Mouse (Mus musculus) myocyte (in vitro differentiated cells): Measurements from ENCODE around the gene Snx14. TPM values are rescaled to one million over a fixed set of nuclear protein-coding genes. Genes with fewer than 3 reads are reported as not detected.

Experiments
- H3K27me3 ChIP-seq: one replicate; pipeline ENCODE4 v1.6.1; 2011; ENCODE audit not compliant: control insufficient read depth, insufficient read depth, insufficient read length
- H3K36me3 ChIP-seq: one replicate; pipeline ENCODE4 v1.6.1; 2011; ENCODE audit not compliant: control insufficient read depth, insufficient read depth
- H3K4me2 ChIP-seq: one replicate; pipeline ENCODE4 v1.6.1; 2011; ENCODE audit warnings: low read depth, control low read depth
- H3K4me3 ChIP-seq: one replicate; pipeline ENCODE4 v1.5.1; 2011; ENCODE audit warnings: mild to moderate bottlenecking, control low read depth, moderate library complexity
- H3K79me2 ChIP-seq: one replicate; pipeline ENCODE4 v1.6.1; 2011; ENCODE audit not compliant: control insufficient read depth, insufficient read depth
- H3ac ChIP-seq: one replicate; pipeline ENCODE4 v1.6.1; 2011; ENCODE audit not compliant: control insufficient read depth, insufficient read length
- CEBPB ChIP-seq: IDR thresholded peaks from 2 replicates; pipeline ENCODE4 v1.6.1; 2011; ENCODE audit warnings: mild to moderate bottlenecking, moderate library complexity; ENCODE audit not compliant: poor library complexity, insufficient read depth, severe bottlenecking
- E2F4 ChIP-seq: IDR thresholded peaks from one replicate; pipeline ENCODE4 v1.6.1; 2011; ENCODE audit warnings: mild to moderate bottlenecking, control low read depth, moderate library complexity; ENCODE audit not compliant: insufficient read depth
- MAX ChIP-seq: IDR thresholded peaks from one replicate; pipeline ENCODE4 v1.6.1; 2011; ENCODE audit warnings: low read depth, mild to moderate bottlenecking, control low read depth
- MYOD1 ChIP-seq, 3 experiments: IDR thresholded peaks; one replicate each; pipeline ENCODE4 v1.6.1; 2011; ENCODE audit warnings: control low read depth in 2 of 3, low read depth in 2 of 3, mild to moderate bottlenecking in 2 of 3, moderate library complexity in 1 of 3; ENCODE audit not compliant: insufficient read length in 2 of 3, control insufficient read depth in 1 of 3
- MYOG ChIP-seq, 3 experiments: IDR thresholded peaks; one replicate each; pipeline ENCODE4 v1.6.1; 2011; ENCODE audit warnings: control low read depth in 2 of 3, low read depth in 2 of 3, mild to moderate bottlenecking in 2 of 3; ENCODE audit not compliant: insufficient read length in 2 of 3, control insufficient read depth in 1 of 3, insufficient read depth in 1 of 3
- POLR2A ChIP-seq: IDR thresholded peaks from one replicate; pipeline ENCODE4 v1.6.1; 2011; ENCODE audit warnings: low read depth, mild to moderate bottlenecking, control low read depth, moderate library complexity; ENCODE audit not compliant: insufficient read length
- POLR2AphosphoS2 ChIP-seq: IDR thresholded peaks from one replicate; pipeline ENCODE4 v1.6.1; 2011; ENCODE audit warnings: low read depth, control low read depth; ENCODE audit not compliant: insufficient read length
- REST ChIP-seq: IDR thresholded peaks from one replicate; pipeline ENCODE4 v1.6.1; 2011; ENCODE audit warnings: mild to moderate bottlenecking, control low read depth, moderate library complexity; ENCODE audit not compliant: insufficient read depth, insufficient read length
- SRF ChIP-seq: IDR thresholded peaks from one replicate; pipeline ENCODE4 v1.6.1; 2011; ENCODE audit warnings: low read depth; ENCODE audit not compliant: control insufficient read depth, insufficient read length
- TCF12 ChIP-seq: IDR thresholded peaks from one replicate; pipeline ENCODE4 v1.6.1; 2011; ENCODE audit warnings: mild to moderate bottlenecking, control low read depth; ENCODE audit not compliant: poor library complexity, insufficient read depth, severe bottlenecking
- TCF3 ChIP-seq: IDR thresholded peaks from one replicate; pipeline ENCODE4 v1.6.1; 2011; ENCODE audit warnings: low read depth, control low read depth; ENCODE audit not compliant: insufficient read length
- USF1 ChIP-seq: IDR thresholded peaks from one replicate; pipeline ENCODE4 v1.6.1; 2011; ENCODE audit warnings: low read depth, mild to moderate bottlenecking, control low read depth, moderate library complexity
- polyA plus RNA-seq: library from polyadenylated mRNA; unstranded; fragments of >200 nt; fragmentation: generic; extraction: Trizol; gene quantifications from one replicate; pipeline ENCODE4 v1.2.1, GENCODE M21; 2012; ENCODE audit warnings: missing spikeins

Gene Snx14
- polyA plus RNA-seq, 1 experiment = 9.6 TPM

- TF ChIP-seq POLR2A (no peak), USF1 (no peak), E2F4 (no peak), SRF (no peak), MAX (no peak), REST (no peak), CEBPB (no peak), TCF3 (no peak), MYOG (IDR thresholded peaks at IDR 0.05; ENCODE audit: control insufficient read depth in 1 of 3, insufficient read depth in 1 of 3, insufficient read length in 2 of 3, low read depth in 2 of 3) (no peak), TCF12 (no peak), MYOD1 (IDR thresholded peaks at IDR 0.05; ENCODE audit: control insufficient read depth in 1 of 3, insufficient read length in 2 of 3, low read depth in 2 of 3) (no peak), POLR2AphosphoS2 (no peak)
- Histone ChIP-seq H3K4me2 (no peak overlapping the region), H3K36me3 (peaks cover 2% of the 10 kb centered on the region)
These were observed 22.0 kb downstream of the Snx14 start for GRCm38 (mm10) chr9:88416752-88417151.

GRCm38 (mm10) chr9:88409978-88410377, 28.8 kb downstream of the Snx14 start:
- peaks cover 3% of the 10 kb centered on the region for H3K36me3 ChIP-seq

More at GRCm38 (mm10) chr9:88416752-88417151, 22.0 kb downstream of the Snx14 start:
- Histone ChIP-seq H3ac (no peak overlapping the region), H3K4me3 (no peak overlapping the region), H3K27me3 (no peaks in the 10 kb centered on the region), H3K79me2 (no peaks in the 10 kb centered on the region)

GRCm38 (mm10) chr9:88404515-88404914, 34.2 kb downstream of the Snx14 start:
- Histone ChIP-seq H3K4me2 (no peak overlapping the region), H3K4me3 (no peak overlapping the region), H3K27me3 (no peaks in the 10 kb centered on the region), H3ac (no peak overlapping the region), H3K79me2 (no peaks in the 10 kb centered on the region), H3K36me3 (peaks cover 17% of the 10 kb centered on the region)
- TF ChIP-seq CEBPB (no peak), TCF3 (no peak), MYOD1 (IDR thresholded peaks at IDR 0.05; ENCODE audit: control insufficient read depth in 1 of 3, insufficient read length in 2 of 3, low read depth in 2 of 3) (no peak), REST (no peak), USF1 (no peak), MAX (no peak), POLR2A (no peak), POLR2AphosphoS2 (no peak), TCF12 (no peak), SRF (no peak), E2F4 (no peak), MYOG (IDR thresholded peaks at IDR 0.05; ENCODE audit: control insufficient read depth in 1 of 3, insufficient read depth in 1 of 3, insufficient read length in 2 of 3, low read depth in 2 of 3) (no peak)

More at GRCm38 (mm10) chr9:88409978-88410377, 28.8 kb downstream of the Snx14 start:
- H3K4me2 ChIP-seq = no peak overlapping the region
- no peak overlapping the region for H3ac ChIP-seq
- H3K79me2 ChIP-seq = no peaks in the 10 kb centered on the region
- TF ChIP-seq TCF12 (no peak), TCF3 (no peak), MYOD1 (IDR thresholded peaks at IDR 0.05; ENCODE audit: control insufficient read depth in 1 of 3, insufficient read length in 2 of 3, low read depth in 2 of 3) (no peak), MAX (no peak), POLR2A (no peak), MYOG (IDR thresholded peaks at IDR 0.05; ENCODE audit: control insufficient read depth in 1 of 3, insufficient read depth in 1 of 3, insufficient read length in 2 of 3, low read depth in 2 of 3) (no peak), POLR2AphosphoS2 (no peak), CEBPB (no peak), USF1 (no peak), SRF (no peak)
- H3K27me3 ChIP-seq = no peaks in the 10 kb centered on the region
- H3K4me3 ChIP-seq = no peak overlapping the region

- Histone ChIP-seq H3ac (no peak overlapping the region), H3K79me2 (no peaks in the 10 kb centered on the region), H3K4me2 (no peak overlapping the region), H3K4me3 (no peak overlapping the region), H3K36me3 (peaks cover 17% of the 10 kb centered on the region), H3K27me3 (no peaks in the 10 kb centered on the region)
- no peak for TF ChIP-seq MYOD1 (IDR thresholded peaks at IDR 0.05; ENCODE audit: control insufficient read depth in 1 of 3, insufficient read length in 2 of 3, low read depth in 2 of 3)
- TF ChIP-seq TCF12 = no peak
- no peak for TF ChIP-seq POLR2A
- no peak for TF ChIP-seq MYOG (IDR thresholded peaks at IDR 0.05; ENCODE audit: control insufficient read depth in 1 of 3, insufficient read depth in 1 of 3, insufficient read length in 2 of 3, low read depth in 2 of 3)
- TF ChIP-seq POLR2AphosphoS2 = no peak
- no peak for TF ChIP-seq MAX
- TF ChIP-seq TCF3 = no peak
- TF ChIP-seq REST = no peak
- TF ChIP-seq CEBPB = no peak
- TF ChIP-seq USF1 = no peak
These were observed 34.7 kb downstream of the Snx14 start for GRCm38 (mm10) chr9:88404088-88404487.
